Mouse (Mus musculus) lung, embryonic 16.5 days (tissue): Measurements from ENCODE around the gene Hist1h2bf. TPM values are rescaled to one million over a fixed set of nuclear protein-coding genes. Genes with fewer than 3 reads are reported as not detected.

ENCODE experiments used
- ATAC-seq: fragments of 200-750 bp; cut with Nextera tagmentation; 2 replicates; pipeline ENCODE4 v1.8.0; 2017; ENCODE audit warnings: low read depth, mild to moderate bottlenecking, moderate library complexity
- H3K27ac ChIP-seq: fragments of 300-500 bp; sonication (generic); 2 replicates; pipeline ENCODE4 v1.5.1; 2014; ENCODE audit warnings: mild to moderate bottlenecking, control low read depth, low read length
- H3K27me3 ChIP-seq: fragments of 300-500 bp; sonication (generic); 2 replicates; pipeline ENCODE4 v1.6.1; 2014; ENCODE audit warnings: low read depth, low read length, mixed read lengths; ENCODE audit not compliant: control insufficient read depth, insufficient read depth
- H3K36me3 ChIP-seq: fragments of 300-500 bp; sonication (generic); 2 replicates; pipeline ENCODE4 v1.6.1; 2014; ENCODE audit warnings: low read length; ENCODE audit not compliant: control insufficient read depth, insufficient read depth
- H3K4me1 ChIP-seq: fragments of 300-500 bp; sonication (generic); replicated peaks from 2 replicates; pipeline ENCODE4 v1.6.1; 2014; ENCODE audit warnings: low read length, mixed read lengths; ENCODE audit not compliant: control insufficient read depth, insufficient read depth
- H3K4me2 ChIP-seq: fragments of 300-500 bp; sonication (generic); 2 replicates; pipeline ENCODE4 v1.6.1; 2014; ENCODE audit warnings: low read depth, low read length, control low read depth
- H3K4me3 ChIP-seq: fragments of 300-500 bp; sonication (generic); 2 replicates; pipeline ENCODE4 v1.5.1; 2014; ENCODE audit warnings: mild to moderate bottlenecking, low read length, control low read depth
- H3K9ac ChIP-seq: fragments of 300-500 bp; sonication (generic); 2 replicates; pipeline ENCODE4 v1.6.1; 2014; ENCODE audit warnings: low read length, control low read depth
- H3K9me3 ChIP-seq: fragments of 300-500 bp; sonication (generic); 2 replicates; pipeline ENCODE4 v1.6.1; 2016; ENCODE audit warnings: low read length; ENCODE audit not compliant: control insufficient read depth
- WGBS: fragments of 180-500 bp; shearing (Covaris S2); extraction: QIAGEN DNeasy Blood & Tissue Kit; methylation state at CpG from one replicate; pipeline ENCODE4 v1.1.7; 2014; 5-methylcytosine and 5-hydroxymethylcytosine counted together
- polyA plus RNA-seq: library from polyadenylated mRNA; unstranded; fragments of >200 nt; fragmentation: Nextera tagmentation; extraction: Ambion mirVana; gene quantifications from 2 replicates; pipeline ENCODE4 v1.2.1, GENCODE M21; 2015

Hist1h2bf gene
- polyA plus RNA-seq, 1 experiment from 2014 or later, result 4.8 TPM

DNA sequence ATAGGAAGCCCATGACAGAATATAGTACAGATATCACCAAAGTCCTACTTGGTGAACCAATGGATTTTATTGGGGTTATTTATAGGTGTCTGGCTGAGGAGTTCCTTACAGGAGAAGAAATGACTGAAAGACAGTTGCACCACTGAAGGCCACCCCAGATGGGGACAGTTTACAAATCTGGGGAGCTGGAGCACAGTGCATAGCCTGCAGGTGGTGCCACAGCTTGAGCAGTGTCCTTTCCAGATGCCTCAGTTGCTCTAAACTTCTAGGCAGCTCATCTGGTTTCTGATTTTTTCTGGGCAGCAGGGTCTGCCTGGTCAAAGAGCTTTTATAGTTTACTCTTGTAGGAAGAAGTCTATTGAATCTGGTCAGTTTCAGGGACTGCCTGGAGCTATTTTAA is 35.8 kb upstream of the Hist1h2bf start:
- H3K4me1 ChIP-seq, result no peaks in the 10 kb centered on the region
- no peaks in the 10 kb centered on the region for H3K9me3 ChIP-seq
- H3K9ac ChIP-seq, result no peak overlapping the region
- no peak overlapping the region for H3K4me3 ChIP-seq
- H3K36me3 ChIP-seq, result no peaks in the 10 kb centered on the region
- no peaks in the 10 kb centered on the region for H3K27me3 ChIP-seq
- ATAC-seq, result no peak
- H3K27ac ChIP-seq, result no peak overlapping the region
- no peak overlapping the region for H3K4me2 ChIP-seq

DNA sequence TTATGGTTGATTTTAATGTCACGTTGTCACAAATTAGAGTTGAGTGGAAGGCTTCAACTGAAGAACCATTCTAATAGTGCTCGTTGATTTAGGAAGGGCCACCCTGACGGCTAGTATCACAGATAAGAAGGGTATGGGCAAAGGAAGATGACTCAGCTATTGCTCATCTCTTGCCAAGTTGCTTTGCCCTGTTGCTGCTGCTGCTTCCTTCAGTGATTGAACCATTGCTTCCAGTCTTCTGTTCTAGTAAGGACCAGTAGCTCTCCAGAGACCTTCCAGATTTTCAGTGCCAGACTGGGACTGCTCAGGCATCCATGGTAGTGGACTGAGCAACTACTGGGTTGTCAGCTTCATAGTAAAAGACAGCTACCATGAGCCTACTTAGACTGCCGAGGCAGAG is 35.2 kb upstream of the Hist1h2bf start:
- Histone ChIP-seq H3K4me3 (no peak overlapping the region), H3K36me3 (no peaks in the 10 kb centered on the region), H3K9ac (no peak overlapping the region), H3K4me2 (no peak overlapping the region), H3K27me3 (no peaks in the 10 kb centered on the region), H3K4me1 (no peaks in the 10 kb centered on the region), H3K9me3 (no peaks in the 10 kb centered on the region), H3K27ac (no peak overlapping the region)
- ATAC-seq, result no peak
- WGBS, result 73% methylated on average over 4 of the region's 4 CpGs

GRCm38 (mm10) chr13:23605052-23605451 is 31.1 kb upstream of the Hist1h2bf start:
- no peaks in the 10 kb centered on the region for H3K4me1 ChIP-seq
- no peaks in the 10 kb centered on the region for H3K9me3 ChIP-seq
- H3K9ac ChIP-seq, result no peak overlapping the region
- no peak overlapping the region for H3K27ac ChIP-seq
- H3K4me3 ChIP-seq, result no peak overlapping the region
- no peaks in the 10 kb centered on the region for H3K27me3 ChIP-seq
- no peak for ATAC-seq
- no peak overlapping the region for H3K4me2 ChIP-seq
- H3K36me3 ChIP-seq, result no peaks in the 10 kb centered on the region
- 83% methylated on average over 3 of the region's 3 CpGs for WGBS

DNA sequence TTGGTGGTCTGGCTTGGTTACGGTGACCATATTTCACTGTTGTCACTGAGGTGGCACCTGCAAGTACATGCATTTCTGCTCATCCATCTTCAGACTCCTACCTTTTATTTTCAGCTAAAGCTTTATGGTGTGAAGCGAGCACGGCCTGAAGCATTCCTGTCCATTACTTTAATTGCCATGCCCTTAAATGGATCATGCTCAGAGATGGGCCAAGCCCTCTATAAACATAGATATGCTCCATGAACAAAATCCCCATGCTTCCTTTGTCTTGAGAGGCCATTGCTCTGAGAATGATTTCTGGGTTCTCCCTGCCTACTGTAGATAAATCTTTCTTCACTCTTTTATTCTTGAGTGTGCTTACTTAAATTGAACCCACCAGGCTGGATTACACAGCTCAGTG is 30.5 kb upstream of the Hist1h2bf start:
- Histone ChIP-seq H3K36me3 (no peaks in the 10 kb centered on the region), H3K4me1 (no peaks in the 10 kb centered on the region), H3K27me3 (no peaks in the 10 kb centered on the region), H3K9me3 (no peaks in the 10 kb centered on the region), H3K27ac (no peak overlapping the region), H3K4me2 (no peak overlapping the region), H3K4me3 (no peak overlapping the region), H3K9ac (no peak overlapping the region)
- ATAC-seq, result no peak
- WGBS, result 86% methylated on average over 3 of the region's 3 CpGs

GRCm38 (mm10) chr13:23603182-23603699 is 29.2 kb upstream of the Hist1h2bf start:
- H3K27ac ChIP-seq, result peak overlapping the region; percentile 72
- H3K27me3 ChIP-seq, result no peaks in the 10 kb centered on the region
- no peak overlapping the region for H3K4me2 ChIP-seq
- H3K9me3 ChIP-seq, result no peaks in the 10 kb centered on the region
- H3K9ac ChIP-seq, result no peak overlapping the region
- no peaks in the 10 kb centered on the region for H3K4me1 ChIP-seq
- no peak overlapping the region for H3K4me3 ChIP-seq
- 59% methylated on average over 7 of the region's 7 CpGs for WGBS
- no peak for ATAC-seq
- H3K36me3 ChIP-seq, result no peaks in the 10 kb centered on the region

DNA sequence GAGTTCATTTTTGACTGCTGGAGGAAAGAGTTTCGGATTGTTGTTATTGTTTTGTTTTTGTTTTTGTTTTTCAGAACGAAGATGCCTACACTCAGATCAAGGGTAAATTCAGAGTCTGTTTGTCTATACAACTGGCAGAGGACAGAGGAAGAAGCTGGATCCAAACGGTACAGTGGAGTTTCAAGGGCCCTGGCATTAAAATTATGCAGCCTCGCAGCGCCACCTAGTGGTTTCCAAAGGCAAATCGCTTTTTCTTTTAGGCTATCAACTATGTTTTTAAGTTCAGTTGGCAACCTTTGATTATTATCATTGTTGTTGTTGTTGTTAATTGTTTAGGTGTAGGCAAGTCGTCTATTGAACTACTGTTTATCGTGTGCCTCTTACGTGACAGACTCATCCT is 24.0 kb upstream of the Hist1h2bf start:
- H3K36me3 ChIP-seq, result no peaks in the 10 kb centered on the region
- H3K4me2 ChIP-seq, result no peak overlapping the region
- no peaks in the 10 kb centered on the region for H3K27me3 ChIP-seq
- no peaks in the 10 kb centered on the region for H3K4me1 ChIP-seq
- WGBS, result 3% methylated on average over 9 of the region's 9 CpGs
- no peak overlapping the region for H3K27ac ChIP-seq
- no peak for ATAC-seq
- no peak overlapping the region for H3K9ac ChIP-seq
- H3K4me3 ChIP-seq, result no peak overlapping the region
- H3K9me3 ChIP-seq, result no peaks in the 10 kb centered on the region

DNA sequence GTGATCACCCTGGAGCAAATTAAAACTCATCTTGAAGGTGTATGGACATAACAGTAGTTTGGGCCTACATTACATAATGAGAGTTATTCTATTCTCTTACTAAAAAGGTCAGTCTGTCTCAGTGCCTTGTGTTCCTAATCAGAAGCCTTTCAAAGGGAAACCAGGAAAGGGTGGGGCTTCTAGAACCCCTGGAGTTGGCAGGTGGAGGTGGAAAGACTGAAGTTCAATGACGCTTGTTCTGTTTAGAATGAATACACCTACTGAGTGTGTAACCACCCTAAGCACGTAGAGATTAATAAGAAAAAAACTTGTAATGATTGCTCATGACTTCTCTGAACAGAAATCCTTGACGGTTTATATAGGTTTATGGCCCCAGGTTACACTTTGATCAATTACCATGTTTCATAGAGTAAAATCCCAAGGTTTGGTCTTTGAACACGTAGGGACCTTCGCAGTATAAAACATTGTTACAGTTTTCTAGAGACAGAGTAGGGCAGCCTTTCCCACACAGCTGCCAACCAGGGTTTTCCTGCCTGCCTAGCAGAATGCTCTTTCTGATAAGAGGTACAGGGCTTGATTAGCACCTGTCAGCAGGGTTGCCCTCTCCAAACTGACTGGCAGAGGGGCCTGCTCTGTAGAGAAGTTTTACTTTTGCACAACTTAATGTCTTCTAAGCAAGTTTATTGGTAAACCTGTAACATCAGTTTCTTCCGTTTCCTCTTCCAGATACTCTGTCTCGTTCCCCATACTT is 21.8 kb upstream of the Hist1h2bf start:
- H3K27ac ChIP-seq, result no peak overlapping the region
- H3K4me2 ChIP-seq, result no peak overlapping the region
- no peaks in the 10 kb centered on the region for H3K4me1 ChIP-seq
- WGBS, result 80% methylated on average over 7 of the region's 7 CpGs
- H3K36me3 ChIP-seq, result no peaks in the 10 kb centered on the region
- H3K9me3 ChIP-seq, result no peaks in the 10 kb centered on the region
- H3K4me3 ChIP-seq, result no peak overlapping the region
- H3K27me3 ChIP-seq, result no peaks in the 10 kb centered on the region
- ATAC-seq, result no peak
- no peak overlapping the region for H3K9ac ChIP-seq

- no peak overlapping the region for H3K4me2 ChIP-seq
- ATAC-seq, result no peak
- no peaks in the 10 kb centered on the region for H3K9me3 ChIP-seq
- H3K27ac ChIP-seq, result no peak overlapping the region
- H3K9ac ChIP-seq, result no peak overlapping the region
- no peak overlapping the region for H3K4me3 ChIP-seq
- H3K4me1 ChIP-seq, result no peaks in the 10 kb centered on the region
- no peaks in the 10 kb centered on the region for H3K27me3 ChIP-seq
- no peaks in the 10 kb centered on the region for H3K36me3 ChIP-seq
- 70% methylated on average over 2 of the region's 2 CpGs for WGBS
Measured at GRCm38 (mm10) chr13:23595185-23595584, 21.2 kb upstream of the Hist1h2bf start.

GRCm38 (mm10) chr13:23593051-23593770 is 19.2 kb upstream of the Hist1h2bf start:
- WGBS, result 55% methylated on average over 5 of the region's 5 CpGs
- H3K4me2 ChIP-seq, result no peak overlapping the region
- no peak overlapping the region for H3K4me3 ChIP-seq
- H3K27ac ChIP-seq, result peak overlapping the region; percentile 87
- H3K36me3 ChIP-seq, result no peaks in the 10 kb centered on the region
- H3K9me3 ChIP-seq, result no peaks in the 10 kb centered on the region
- 0 out of 2 replicates have a peak overlapping the region, but pooled peaks have one; percentile 1 for H3K9ac ChIP-seq
- H3K4me1 ChIP-seq, result no peaks in the 10 kb centered on the region
- no peaks in the 10 kb centered on the region for H3K27me3 ChIP-seq
- peak; percentile 57; the same call in 1 of the 2 replicates for ATAC-seq
